Mouse (Mus musculus) heart, postnatal 4 days (tissue): ENCODE data around the gene Cd5. TPM values are rescaled to one million over a fixed set of nuclear protein-coding genes. Genes with fewer than 3 reads are reported as not detected.

Source experiments
- total RNA-seq, 2 experiments: library from RNA; stranded (reverse); gene quantifications; 2 replicates each; pipeline ENCODE4 v1.2.3; 2021

Cd5 gene
- total RNA-seq, 2 experiments from 2014 or later, result 0.34 to 0.95 TPM

Other genes starting within 250 kb of the Cd5 start
- 10 to 100 TPM; 50.0 to 52.9 TPM for gene Cpsf7, start 213.7 kb downstream of the Cd5 start, total RNA-seq
- gene Sdhaf2, start 212.9 kb downstream of the Cd5 start, total RNA-seq, result 10 to 100 TPM; 54.2 to 56.5 TPM
- 1 to 10 TPM; 5.8 to 6.2 TPM for gene Tmem216, start 182.8 kb downstream of the Cd5 start, total RNA-seq
- gene Cyb561a3, start 161.8 kb downstream of the Cd5 start, total RNA-seq, result 10 to 100 TPM in 1 of 2 experiments, 1 to 10 TPM in 1; 8.1 to 11.3 TPM
- 1 to 10 TPM; 6.1 to 7.7 TPM for gene Tmem138, start 161.6 kb downstream of the Cd5 start, total RNA-seq
- gene Ddb1, start 133.7 kb downstream of the Cd5 start, total RNA-seq, result 100 to 1,000 TPM; 269 to 282 TPM
- 10 to 100 TPM; 13.3 to 13.6 TPM for gene Tkfc, start 133.3 kb downstream of the Cd5 start, total RNA-seq
- gene Vwce, start 104.8 kb downstream of the Cd5 start, total RNA-seq, result under 1 TPM; 0.38 to 0.47 TPM
- gene Pga5, start 60.9 kb downstream of the Cd5 start, total RNA-seq, result not detected
- gene Vps37c, start 50.3 kb downstream of the Cd5 start, total RNA-seq, result 10 to 100 TPM; 26.1 to 27.9 TPM
- gene Cd6, start 91.1 kb upstream of the Cd5 start, total RNA-seq, result under 1 TPM in 1 of 2 experiments, not detected in 1; 0.17 TPM
- 1 to 10 TPM; 2.1 to 2.3 TPM for gene Slc15a3, start 100.7 kb upstream of the Cd5 start, total RNA-seq
- gene Tmem132a, start 130.9 kb upstream of the Cd5 start, total RNA-seq, result 10 to 100 TPM; 52.4 to 53.4 TPM
- gene Tmem109, start 143.0 kb upstream of the Cd5 start, total RNA-seq, result 100 to 1,000 TPM; 100 to 104 TPM
- 100 to 1,000 TPM; 214 to 232 TPM for gene Prpf19, start 156.2 kb upstream of the Cd5 start, total RNA-seq
- not detected for gene Zp1, start 181.6 kb upstream of the Cd5 start, total RNA-seq
- gene Ptgdr2, start 198.2 kb upstream of the Cd5 start, total RNA-seq, result under 1 TPM; 0.09 to 0.12 TPM
- 10 to 100 TPM; 10.6 to 11.3 TPM for gene Ccdc86, start 210.3 kb upstream of the Cd5 start, total RNA-seq
- gene Ms4a10, start 235.7 kb upstream of the Cd5 start, total RNA-seq, result not detected